Mouse (Mus musculus) erythroblast, embryonic 14.5 days (primary cell): ENCODE data around the gene Zfand5. TPM values are rescaled to one million over a fixed set of nuclear protein-coding genes. Genes with fewer than 3 reads are reported as not detected.
"Not testable (repeated sequence)": the region's sequence is repeated elsewhere in the genome, so short reads cannot be mapped to it uniquely, and the experiment has no call there.

Experiments
- H3K27me3 ChIP-seq: 2 replicates; pipeline ENCODE4 v1.6.1; 2012; ENCODE audit warnings: inconsistent platforms; ENCODE audit not compliant: control insufficient read depth
- H3K36me3 ChIP-seq: 2 replicates; pipeline ENCODE4 v1.6.1; 2012; ENCODE audit warnings: mild to moderate bottlenecking, inconsistent platforms; ENCODE audit not compliant: control insufficient read depth
- H3K4me1 ChIP-seq: 2 replicates; pipeline ENCODE4 v1.6.1; 2012; ENCODE audit warnings: inconsistent platforms; ENCODE audit not compliant: control insufficient read depth
- H3K4me3 ChIP-seq: replicated peaks from 2 replicates; pipeline ENCODE3; 2012; ENCODE audit warnings: moderate library complexity, mild to moderate bottlenecking, inconsistent platforms
- H3K9me3 ChIP-seq: 2 replicates; pipeline ENCODE4 v1.6.1; 2012; ENCODE audit warnings: low read length, inconsistent platforms, mixed read lengths; ENCODE audit not compliant: control insufficient read depth
- GATA1 ChIP-seq: IDR thresholded peaks from 2 replicates; pipeline ENCODE4 v1.6.1; 2012; ENCODE audit warnings: low read length, inconsistent platforms, mixed read lengths
- TAL1 ChIP-seq: IDR thresholded peaks from 3 replicates; pipeline ENCODE4 v1.6.1; 2012; ENCODE audit warnings: low read length, inconsistent platforms, mixed read lengths
- polyA plus RNA-seq: library from polyadenylated mRNA; stranded (reverse); fragments of >175 nt; gene quantifications from 2 replicates; pipeline ENCODE4 v1.2.3, GENCODE M21; 2012

Gene Zfand5
- 2.1 and 2.2 TPM in 2 replicates for polyA plus RNA-seq

DNA sequence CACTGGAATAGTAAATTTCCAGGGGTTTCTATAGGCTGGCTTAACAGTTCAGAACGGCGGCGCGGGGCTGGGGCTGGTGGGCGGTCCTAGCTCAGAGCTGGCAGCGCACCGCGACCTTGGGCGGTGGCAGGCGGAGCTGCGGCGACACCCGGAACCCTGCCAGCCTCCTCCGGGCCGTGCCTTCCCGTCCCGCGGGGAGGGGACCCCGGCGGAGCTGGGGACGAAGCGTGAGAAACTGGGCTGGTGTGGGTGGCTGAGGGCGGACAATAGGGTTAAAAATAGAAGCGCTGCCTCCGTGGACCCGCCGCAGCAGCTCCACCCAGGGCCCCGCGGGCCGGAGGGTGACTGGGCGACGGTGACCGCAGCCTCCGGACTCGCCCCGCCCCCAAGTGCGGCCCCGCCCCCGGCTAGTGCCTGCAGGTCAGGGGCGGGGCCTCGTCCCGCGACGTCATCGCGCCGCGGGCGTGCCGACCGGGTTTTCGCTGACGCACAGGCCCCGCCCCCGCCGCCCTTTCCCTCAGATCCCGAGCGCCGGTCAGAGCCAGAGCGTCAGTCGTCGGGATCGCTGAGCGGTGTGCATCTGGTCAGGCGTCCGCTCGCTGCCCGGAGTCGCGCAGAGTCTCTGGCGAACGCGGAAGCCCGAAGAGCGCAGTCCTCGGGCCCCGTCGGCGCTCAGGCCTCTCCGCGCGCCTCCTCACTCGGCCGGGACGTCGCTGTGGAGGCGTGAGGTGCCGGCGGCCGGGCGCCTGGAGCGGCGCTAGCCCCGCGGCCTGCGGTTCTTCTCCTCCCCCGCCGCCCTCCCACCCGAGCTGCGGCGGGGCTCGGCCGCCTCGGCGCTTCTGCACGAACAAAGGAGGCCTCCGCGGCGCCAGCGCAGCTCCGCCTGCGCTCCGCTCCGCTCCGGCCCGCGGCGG is at the start of gene Zfand5:
TSS of gene Zfand5 (plus strand) at position 538 of the 914 bp plus-strand sequence.
- H3K27me3 ChIP-seq: no peaks in the 10 kb centered on the region
- TF ChIP-seq GATA1 (no peak), TAL1 (no peak)

DNA sequence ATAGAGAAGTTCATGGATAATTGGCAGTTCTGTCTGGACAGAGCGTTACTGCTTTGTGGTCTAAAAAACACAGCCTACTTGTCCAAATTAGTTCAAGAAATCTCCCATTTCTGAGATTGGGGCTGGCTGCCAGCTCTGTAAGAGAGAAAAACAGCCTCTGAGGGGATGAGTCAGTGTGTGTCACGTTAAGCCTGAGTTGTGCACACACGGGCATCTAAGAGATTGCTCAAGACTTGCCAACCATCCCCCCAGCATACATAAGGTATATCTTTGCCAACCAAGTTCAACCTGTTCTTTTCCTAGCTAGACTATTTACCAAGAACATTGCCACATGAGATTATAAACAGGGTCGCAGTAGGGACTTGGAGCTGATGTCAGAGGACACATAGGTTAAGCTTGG is 44.9 kb upstream of the Zfand5 start:
- no peaks in the 10 kb centered on the region for H3K27me3 ChIP-seq
- no peaks in the 10 kb centered on the region for H3K4me1 ChIP-seq
- H3K4me3 ChIP-seq: no peak overlapping the region
- no peaks in the 10 kb centered on the region for H3K36me3 ChIP-seq
- no peaks in the 10 kb centered on the region for H3K9me3 ChIP-seq
- TF ChIP-seq TAL1 (no peak), GATA1 (no peak)

More for the DNA sequence above, at the start of gene Zfand5:
- peaks cover 16% of the 10 kb centered on the region for H3K36me3 ChIP-seq
- no peaks in the 10 kb centered on the region for H3K9me3 ChIP-seq
- peaks cover 22% of the 10 kb centered on the region for H3K4me1 ChIP-seq
- peak within 1 kb of the TSS; percentile 88 for H3K4me3 ChIP-seq

DNA sequence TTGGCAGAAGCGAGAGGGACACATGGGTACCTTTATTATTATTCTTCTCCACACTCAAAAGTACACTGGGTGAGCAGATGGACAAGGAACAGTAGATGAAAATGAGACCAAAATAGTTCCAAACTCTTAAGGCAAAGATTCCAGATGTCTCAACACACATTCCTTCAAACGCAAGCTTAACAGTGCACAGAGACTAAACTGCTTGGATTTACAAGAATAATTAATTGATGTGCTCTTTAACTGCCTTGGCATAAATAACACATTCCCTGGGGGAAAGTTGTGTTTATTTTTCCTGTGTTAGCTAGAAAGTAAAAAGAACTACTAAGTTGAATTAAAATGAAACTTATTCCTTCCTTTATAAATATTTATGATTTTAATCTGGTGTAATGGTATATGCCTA is 44.3 kb upstream of the Zfand5 start:
- H3K27me3 ChIP-seq: no peaks in the 10 kb centered on the region
- no peaks in the 10 kb centered on the region for H3K4me1 ChIP-seq
- TF ChIP-seq TAL1: no peak
- no peak for TF ChIP-seq GATA1
- no peaks in the 10 kb centered on the region for H3K36me3 ChIP-seq
- H3K9me3 ChIP-seq: no peaks in the 10 kb centered on the region
- no peak overlapping the region for H3K4me3 ChIP-seq

DNA sequence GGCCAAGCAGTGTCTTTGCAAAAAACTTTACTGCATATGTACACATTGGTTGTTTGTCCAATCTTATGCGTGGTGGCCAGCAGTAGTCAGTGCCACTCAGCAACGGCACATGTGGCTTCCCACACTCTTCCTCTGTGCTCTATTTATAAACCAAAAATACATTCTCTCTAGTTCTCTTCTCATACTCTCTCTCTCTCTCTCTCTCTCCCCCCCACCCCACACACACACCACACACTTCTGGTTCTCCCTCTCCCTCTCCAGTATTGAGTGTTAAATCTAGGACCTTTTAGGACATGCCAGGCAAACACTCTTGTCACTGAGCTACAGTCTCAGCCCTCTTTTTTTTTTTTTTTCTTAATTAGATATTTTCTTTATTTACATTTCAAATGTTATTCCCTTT is 23.3 kb upstream of the Zfand5 start:
- not testable (repeated sequence) for H3K9me3 ChIP-seq, H3K4me3 ChIP-seq, H3K4me1 ChIP-seq, H3K36me3 ChIP-seq, H3K27me3 ChIP-seq

DNA sequence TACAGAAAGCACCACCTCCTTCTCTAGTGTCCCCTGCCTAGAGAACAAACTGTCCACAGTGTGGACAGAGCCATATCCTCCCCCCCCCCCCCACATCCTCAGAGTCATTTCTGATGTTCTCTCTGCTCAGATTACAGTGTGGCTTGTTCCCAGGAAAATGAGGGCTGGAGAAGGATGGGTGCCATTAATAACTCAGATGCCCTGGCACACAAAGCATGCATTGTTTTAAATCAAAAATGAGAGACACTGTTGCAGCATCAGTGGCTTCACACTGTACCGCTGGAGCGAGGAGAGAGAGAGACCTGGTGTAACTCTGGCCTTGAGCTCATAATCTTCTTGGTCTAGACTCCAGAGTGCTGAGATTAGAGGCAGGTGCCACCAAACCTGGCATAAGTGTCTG is 18.2 kb upstream of the Zfand5 start:
- H3K4me1 ChIP-seq: no peaks in the 10 kb centered on the region
- H3K36me3 ChIP-seq: no peaks in the 10 kb centered on the region
- H3K4me3 ChIP-seq: no peak overlapping the region
- no peaks in the 10 kb centered on the region for H3K9me3 ChIP-seq
- H3K27me3 ChIP-seq: no peaks in the 10 kb centered on the region
- TF ChIP-seq GATA1: no peak
- no peak for TF ChIP-seq TAL1

DNA sequence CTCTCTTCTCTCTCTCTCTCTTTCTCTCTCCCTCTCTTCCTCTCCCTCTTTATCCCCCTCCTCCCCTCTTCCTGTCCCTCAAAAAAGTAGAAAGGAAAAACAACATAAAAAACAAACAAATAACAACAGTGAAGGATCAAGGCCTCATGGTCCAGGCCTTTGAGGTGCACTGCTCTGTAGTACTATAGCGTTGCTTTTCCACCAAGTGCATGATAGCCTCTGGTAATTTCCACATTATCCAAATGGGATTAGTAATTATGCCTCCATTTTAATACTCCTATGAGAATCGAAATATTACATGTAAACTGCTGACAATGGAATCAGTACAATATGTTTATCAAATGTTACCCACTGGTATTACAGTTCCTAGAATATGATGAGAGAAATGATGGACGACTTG is 16.2 kb upstream of the Zfand5 start:
- TF ChIP-seq GATA1 (no peak), TAL1 (no peak)
- H3K9me3 ChIP-seq: no peaks in the 10 kb centered on the region
- H3K4me1 ChIP-seq: no peaks in the 10 kb centered on the region
- no peak overlapping the region for H3K4me3 ChIP-seq
- no peaks in the 10 kb centered on the region for H3K27me3 ChIP-seq
- no peaks in the 10 kb centered on the region for H3K36me3 ChIP-seq

DNA sequence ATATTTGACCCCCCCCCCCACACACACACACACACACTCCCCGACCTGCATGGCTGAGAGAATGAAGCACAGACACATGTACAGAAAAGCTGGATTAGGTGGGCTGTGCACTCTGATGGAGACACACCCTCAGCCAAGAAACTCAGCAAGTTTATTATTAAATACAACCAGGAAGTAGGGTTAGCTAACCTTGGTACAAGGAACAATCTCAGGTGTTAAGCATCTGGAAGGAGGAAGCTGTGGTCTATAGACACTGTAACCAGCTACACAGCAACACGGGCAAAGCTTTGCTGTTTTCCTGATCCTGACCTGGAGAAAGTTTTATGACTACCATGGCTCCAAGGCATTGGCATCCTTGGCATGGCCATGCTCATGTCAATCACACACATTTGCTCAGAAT is 12.6 kb upstream of the Zfand5 start:
- H3K9me3 ChIP-seq: no peaks in the 10 kb centered on the region
- H3K4me1 ChIP-seq: no peaks in the 10 kb centered on the region
- H3K27me3 ChIP-seq: no peaks in the 10 kb centered on the region
- no peak for TF ChIP-seq GATA1
- TF ChIP-seq TAL1: no peak
- no peak overlapping the region for H3K4me3 ChIP-seq
- H3K36me3 ChIP-seq: no peaks in the 10 kb centered on the region

DNA sequence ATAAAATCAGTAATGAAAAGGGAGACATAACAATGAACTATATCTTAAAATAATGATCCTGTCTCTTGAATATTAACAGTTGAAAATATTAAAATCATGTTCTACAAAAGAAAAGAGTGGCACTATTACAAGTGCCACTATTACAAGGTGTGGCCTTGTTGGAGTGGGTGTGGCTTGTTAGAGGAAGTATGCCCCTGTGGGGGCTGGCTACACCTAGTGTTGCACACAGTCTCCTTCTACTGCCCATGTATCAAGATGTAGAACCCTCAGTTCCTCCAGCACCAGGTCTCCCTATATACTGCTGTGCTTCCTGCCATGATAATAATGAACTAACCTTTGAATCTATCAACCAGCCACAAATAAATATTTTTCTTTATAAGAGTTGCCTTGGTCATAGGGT is 11.8 kb upstream of the Zfand5 start:
- Histone ChIP-seq H3K27me3 (no peaks in the 10 kb centered on the region), H3K9me3 (no peaks in the 10 kb centered on the region), H3K4me1 (no peaks in the 10 kb centered on the region), H3K36me3 (no peaks in the 10 kb centered on the region), H3K4me3 (no peak overlapping the region)
- TF ChIP-seq TAL1 (no peak), GATA1 (no peak)

GRCm38 (mm10) chr19:21271186-21271585 is 892 bp upstream of the Zfand5 start:
- H3K4me3 ChIP-seq: peak overlapping the region; percentile 88
- no peaks in the 10 kb centered on the region for H3K9me3 ChIP-seq
- H3K36me3 ChIP-seq: peaks cover 8% of the 10 kb centered on the region
- no peak for TF ChIP-seq TAL1
- TF ChIP-seq GATA1: no peak
- no peaks in the 10 kb centered on the region for H3K27me3 ChIP-seq
- H3K4me1 ChIP-seq: peaks cover 22% of the 10 kb centered on the region

DNA sequence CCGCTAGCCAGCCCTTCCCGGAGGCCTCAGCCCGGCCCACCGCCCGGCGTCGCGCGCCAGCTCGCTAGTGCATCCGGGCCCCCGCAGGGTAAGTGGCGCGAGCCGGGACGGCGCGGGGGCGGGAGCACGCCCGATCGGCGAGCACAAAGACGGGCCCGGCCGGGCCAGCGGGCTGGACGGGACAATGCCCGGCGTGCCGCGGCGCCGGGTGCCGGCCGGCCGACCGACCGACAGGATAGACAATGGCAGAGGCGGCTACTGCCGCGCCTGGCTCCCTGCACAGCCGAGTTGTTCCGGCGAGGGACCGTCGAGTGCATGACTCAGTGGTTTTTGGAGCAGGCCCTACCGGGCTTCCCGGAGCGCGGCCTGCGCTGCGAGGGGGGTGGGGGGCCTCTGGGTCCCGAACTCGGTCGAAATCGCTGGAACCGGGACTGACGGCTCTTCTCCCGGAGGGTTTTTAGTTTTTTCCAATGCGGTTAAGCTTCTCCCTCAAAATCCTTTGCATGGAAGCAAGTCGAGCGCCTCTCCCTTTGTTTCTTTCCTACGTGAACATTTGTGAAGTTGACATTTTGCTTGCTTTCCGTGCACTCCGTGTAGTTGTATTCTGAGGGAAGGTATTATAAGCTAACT is 692 bp downstream of the Zfand5 start:
- Histone ChIP-seq H3K4me1 (peaks cover 22% of the 10 kb centered on the region), H3K4me3 (peak overlapping the region; percentile 88), H3K9me3 (no peaks in the 10 kb centered on the region), H3K36me3 (peaks cover 23% of the 10 kb centered on the region), H3K27me3 (no peaks in the 10 kb centered on the region)
- no peak for TF ChIP-seq TAL1
- no peak for TF ChIP-seq GATA1
